Mouse (Mus musculus): ENCODE data around the gene Adm. TPM values are rescaled to one million over a fixed set of nuclear protein-coding genes. Genes with fewer than 3 reads are reported as not detected.

The Adm gene
- polyA plus RNA-seq, 1 experiment = not detected

- WGBS = 8% methylated on average over 17 of the region's 17 CpGs
- no peaks in the 10 kb centered on the region for H3K4me1 ChIP-seq (ENCODE audit: control insufficient read depth, insufficient read depth, low read length)
- no peak overlapping the region for H3K4me3 ChIP-seq (replicated peaks; ENCODE audit: control insufficient read depth, low read depth, low read length)
- no peak overlapping the region; the same call in 1 of the 2 replicates for H3K27ac ChIP-seq (ENCODE audit: control insufficient read depth, insufficient read depth, low read depth, low read length, poor library complexity)
- TF ChIP-seq CTCF (IDR thresholded peaks at IDR 0.05; ENCODE audit: control insufficient read depth, insufficient read depth, low read length) (no peak), POLR2A (IDR thresholded peaks at IDR 0.05; ENCODE audit: borderline replicate concordance, control insufficient read depth, low read depth, low read length) (no peak)
Observed at GRCm38 (mm10) chr7:110613381-110614132, 13.9 kb upstream of the Adm start.

GRCm38 (mm10) chr7:110614133-110615063 is 13.1 kb upstream of the Adm start, which contains the start of gene Sbf2:
TSS of gene Sbf2 (minus strand) at chr7:110614922.
- WGBS = under 1% methylated on average over 122 of the region's 127 CpGs
- peak within 1 kb of the TSS; percentile 27; the same call in 1 of the 2 replicates for H3K27ac ChIP-seq (ENCODE audit: control insufficient read depth, insufficient read depth, low read depth, low read length, poor library complexity)
- H3K4me3 ChIP-seq (replicated peaks; ENCODE audit: control insufficient read depth, low read depth, low read length) = peak within 1 kb of the TSS; percentile 55
- TF ChIP-seq POLR2A (IDR thresholded peaks at IDR 0.05; ENCODE audit: borderline replicate concordance, control insufficient read depth, low read depth, low read length) (no peak), CTCF (IDR thresholded peaks at IDR 0.05; ENCODE audit: control insufficient read depth, insufficient read depth, low read length) (no peak)
- no peaks in the 10 kb centered on the region for H3K4me1 ChIP-seq (ENCODE audit: control insufficient read depth, insufficient read depth, low read length)

GRCm38 (mm10) chr7:110615151-110615631 is 12.3 kb upstream of the Adm start:
- Histone ChIP-seq H3K27ac (ENCODE audit: control insufficient read depth, insufficient read depth, low read depth, low read length, poor library complexity) (no peak overlapping the region; the same call in 1 of the 2 replicates), H3K4me3 (replicated peaks; ENCODE audit: control insufficient read depth, low read depth, low read length) (no peak overlapping the region), H3K4me1 (ENCODE audit: control insufficient read depth, insufficient read depth, low read length) (no peaks in the 10 kb centered on the region)
- 3% methylated on average over 20 of the region's 20 CpGs for WGBS
- TF ChIP-seq CTCF (IDR thresholded peaks at IDR 0.05; ENCODE audit: control insufficient read depth, insufficient read depth, low read length) = no peak
- TF ChIP-seq POLR2A (IDR thresholded peaks at IDR 0.05; ENCODE audit: borderline replicate concordance, control insufficient read depth, low read depth, low read length) = no peak

GRCm38 (mm10) chr7:110615792-110616191 is 11.7 kb upstream of the Adm start:
- no peak overlapping the region for H3K4me3 ChIP-seq (replicated peaks; ENCODE audit: control insufficient read depth, low read depth, low read length)
- H3K4me1 ChIP-seq (ENCODE audit: control insufficient read depth, insufficient read depth, low read length) = no peaks in the 10 kb centered on the region
- WGBS = 15% methylated on average over 11 of the region's 11 CpGs
- no peak overlapping the region for H3K27ac ChIP-seq (ENCODE audit: control insufficient read depth, insufficient read depth, low read depth, low read length, poor library complexity)
- no peak for TF ChIP-seq POLR2A (IDR thresholded peaks at IDR 0.05; ENCODE audit: borderline replicate concordance, control insufficient read depth, low read depth, low read length)

- TF ChIP-seq CTCF (IDR thresholded peaks at IDR 0.05; ENCODE audit: control insufficient read depth, insufficient read depth, low read length) (no peak), POLR2A (IDR thresholded peaks at IDR 0.05; ENCODE audit: borderline replicate concordance, control insufficient read depth, low read depth, low read length) (no peak)
- Histone ChIP-seq H3K4me3 (replicated peaks; ENCODE audit: control insufficient read depth, low read depth, low read length) (no peak overlapping the region), H3K27ac (ENCODE audit: control insufficient read depth, insufficient read depth, low read depth, low read length, poor library complexity) (no peak overlapping the region), H3K4me1 (ENCODE audit: control insufficient read depth, insufficient read depth, low read length) (no peaks in the 10 kb centered on the region)
- WGBS = 3% methylated on average over 9 of the region's 9 CpGs
Observed at GRCm38 (mm10) chr7:110619086-110619611, 8.3 kb upstream of the Adm start.

DNA sequence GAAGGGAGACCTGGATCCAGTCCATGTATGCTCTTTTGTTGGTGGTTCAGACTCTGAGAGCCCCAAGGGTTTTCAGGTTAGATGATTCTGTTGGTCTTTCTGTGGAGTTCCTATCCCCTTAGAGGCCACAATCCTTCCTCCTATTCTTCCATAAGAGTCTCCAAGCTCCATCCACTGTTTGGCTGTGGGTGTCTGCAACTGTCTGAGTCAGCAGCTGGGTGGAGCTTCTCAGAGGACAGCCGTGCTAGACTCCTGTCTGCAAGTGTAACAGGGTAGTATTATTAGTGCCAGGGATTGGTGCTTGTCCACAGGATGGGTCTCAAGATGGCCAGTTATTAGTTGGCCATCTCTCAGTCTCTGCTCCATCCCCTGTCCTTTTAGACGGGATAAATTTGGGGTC is 3.4 kb upstream of the Adm start:
- no peak overlapping the region for H3K4me3 ChIP-seq (replicated peaks; ENCODE audit: control insufficient read depth, low read depth, low read length)
- no peaks in the 10 kb centered on the region for H3K4me1 ChIP-seq (ENCODE audit: control insufficient read depth, insufficient read depth, low read length)
- 44% methylated on average over 2 of the region's 2 CpGs for WGBS
- H3K27ac ChIP-seq (ENCODE audit: control insufficient read depth, insufficient read depth, low read depth, low read length, poor library complexity) = no peak overlapping the region
- no peak for TF ChIP-seq CTCF (IDR thresholded peaks at IDR 0.05; ENCODE audit: control insufficient read depth, insufficient read depth, low read length)
- no peak for TF ChIP-seq POLR2A (IDR thresholded peaks at IDR 0.05; ENCODE audit: borderline replicate concordance, control insufficient read depth, low read depth, low read length)

GRCm38 (mm10) chr7:110624961-110625360 is 2.5 kb upstream of the Adm start:
- 25% methylated on average over 13 of the region's 13 CpGs for WGBS
- no peak for TF ChIP-seq POLR2A (IDR thresholded peaks at IDR 0.05; ENCODE audit: borderline replicate concordance, control insufficient read depth, low read depth, low read length)
- TF ChIP-seq CTCF (IDR thresholded peaks at IDR 0.05; ENCODE audit: control insufficient read depth, insufficient read depth, low read length) = no peak
- Histone ChIP-seq H3K4me3 (replicated peaks; ENCODE audit: control insufficient read depth, low read depth, low read length) (no peak overlapping the region), H3K27ac (ENCODE audit: control insufficient read depth, insufficient read depth, low read depth, low read length, poor library complexity) (no peak overlapping the region), H3K4me1 (ENCODE audit: control insufficient read depth, insufficient read depth, low read length) (no peaks in the 10 kb centered on the region)

DNA sequence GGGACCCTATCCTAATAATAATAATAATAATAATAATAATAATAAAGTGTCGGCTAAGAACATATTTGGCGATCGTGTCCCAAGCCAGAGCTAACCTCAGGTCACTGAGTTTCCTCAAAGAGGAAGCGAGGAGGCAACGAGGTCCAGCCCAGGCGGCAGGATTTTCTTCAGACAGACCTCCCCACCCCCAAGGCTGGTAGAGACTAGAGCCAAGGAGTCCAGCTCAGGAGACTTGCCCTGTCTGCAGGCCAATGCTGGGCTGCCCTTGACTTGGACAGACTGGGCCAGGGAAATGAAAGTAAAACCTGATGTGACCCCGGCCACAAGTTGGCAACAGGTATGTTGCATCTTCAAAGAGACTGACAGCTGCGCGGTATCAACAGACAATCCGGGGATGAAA is 2.0 kb upstream of the Adm start:
- no peak for TF ChIP-seq POLR2A (IDR thresholded peaks at IDR 0.05; ENCODE audit: borderline replicate concordance, control insufficient read depth, low read depth, low read length)
- no peak for TF ChIP-seq CTCF (IDR thresholded peaks at IDR 0.05; ENCODE audit: control insufficient read depth, insufficient read depth, low read length)
- no peak overlapping the region for H3K4me3 ChIP-seq (replicated peaks; ENCODE audit: control insufficient read depth, low read depth, low read length)
- no peaks in the 10 kb centered on the region for H3K4me1 ChIP-seq (ENCODE audit: control insufficient read depth, insufficient read depth, low read length)
- no peak overlapping the region for H3K27ac ChIP-seq (ENCODE audit: control insufficient read depth, insufficient read depth, low read depth, low read length, poor library complexity)
- WGBS = 32% methylated on average over 10 of the region's 10 CpGs
